Mouse (Mus musculus) embryonic facial prominence, embryonic 13.5 days (tissue): ENCODE results near the gene Tmbim1. TPM values are rescaled to one million over a fixed set of nuclear protein-coding genes. Genes with fewer than 3 reads are reported as not detected.
A peak's percentile ranks its signal among the peaks of the same experiment; 100 is the strongest.
"Not testable (repeated sequence)": the region's sequence is repeated elsewhere in the genome, so short reads cannot be mapped to it uniquely, and the experiment has no call there.

Experiments
- ATAC-seq: fragments of 200-750 bp; cut with Nextera tagmentation; 2 replicates; pipeline ENCODE4 v1.8.0; 2017; ENCODE audit warnings: low read depth; ENCODE audit not compliant: insufficient number of reproducible peaks, insufficient read depth, low FRiP score, low TSS enrichment
- H3K27ac ChIP-seq: fragments of 300-500 bp; sonication (generic); 2 replicates; pipeline ENCODE4 v1.5.1; 2015; ENCODE audit warnings: moderate library complexity, mild to moderate bottlenecking, inconsistent platforms
- H3K27me3 ChIP-seq: fragments of 300-500 bp; sonication (generic); 2 replicates; pipeline ENCODE4 v1.6.1; 2015; ENCODE audit warnings: mild to moderate bottlenecking, inconsistent platforms
- H3K36me3 ChIP-seq: fragments of 300-500 bp; sonication (generic); 2 replicates; pipeline ENCODE4 v1.6.1; 2015; ENCODE audit warnings: mild to moderate bottlenecking, inconsistent platforms
- H3K4me1 ChIP-seq: fragments of 300-500 bp; sonication (generic); 2 replicates; pipeline ENCODE4 v1.6.1; 2015; ENCODE audit warnings: inconsistent platforms
- H3K4me2 ChIP-seq: fragments of 300-500 bp; sonication (generic); 2 replicates; pipeline ENCODE4 v1.6.1; 2015; ENCODE audit warnings: moderate library complexity, mild to moderate bottlenecking, inconsistent platforms
- H3K4me3 ChIP-seq: fragments of 300-500 bp; sonication (generic); 2 replicates; pipeline ENCODE4 v1.5.1; 2015; ENCODE audit warnings: mild to moderate bottlenecking, inconsistent platforms
- H3K9ac ChIP-seq: fragments of 300-500 bp; sonication (generic); 2 replicates; pipeline ENCODE4 v1.6.1; 2015; ENCODE audit warnings: mild to moderate bottlenecking, inconsistent platforms
- H3K9me3 ChIP-seq: fragments of 300-500 bp; sonication (generic); 2 replicates; pipeline ENCODE4 v1.6.1; 2016; ENCODE audit warnings: inconsistent platforms
- WGBS: fragments of 180-500 bp; shearing (Covaris S2); methylation state at CpG from one replicate; pipeline ENCODE4 v1.1.7; 2015; ENCODE audit warnings: mixed read lengths; 5-methylcytosine and 5-hydroxymethylcytosine counted together
- polyA plus RNA-seq: library from polyadenylated mRNA; unstranded; fragments of >200 nt; fragmentation: Nextera tagmentation; extraction: Ambion mirVana; gene quantifications from 2 replicates; pipeline ENCODE4 v1.2.1, GENCODE M21; 2015

Tmbim1 gene
- polyA plus RNA-seq, 1 experiment from 2014 or later, result 29.4 TPM

DNA sequence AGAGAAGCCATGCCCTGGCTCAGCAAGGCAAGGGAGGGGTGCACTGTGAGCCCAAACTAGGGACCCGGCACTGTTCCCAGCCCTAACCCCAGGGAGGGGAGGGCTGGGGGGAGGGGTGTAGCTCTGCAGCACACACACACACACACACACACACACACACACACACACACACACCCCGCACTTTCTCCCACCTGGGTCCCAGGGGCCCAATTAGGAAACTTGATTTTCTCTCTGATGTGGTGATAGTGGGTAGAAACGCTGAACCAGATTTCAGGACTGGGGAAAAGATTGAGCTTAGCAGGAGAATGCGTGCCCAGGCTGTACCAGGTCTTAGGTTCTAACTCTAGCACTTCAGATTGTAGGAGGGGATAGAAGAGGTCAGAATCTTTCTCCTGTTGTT lies 33.2 kb upstream of the Tmbim1 start:
- no peak overlapping the region for H3K4me2 ChIP-seq
- H3K36me3 ChIP-seq, result peaks cover 7% of the 10 kb centered on the region
- 63% methylated on average over 4 of the region's 4 CpGs for WGBS
- no peak overlapping the region for H3K27ac ChIP-seq
- no peak overlapping the region for H3K9ac ChIP-seq
- H3K27me3 ChIP-seq, result no peaks in the 10 kb centered on the region
- peaks cover 10% of the 10 kb centered on the region for H3K4me1 ChIP-seq
- no peaks in the 10 kb centered on the region for H3K9me3 ChIP-seq
- ATAC-seq, result no peak
- H3K4me3 ChIP-seq, result no peak overlapping the region

DNA sequence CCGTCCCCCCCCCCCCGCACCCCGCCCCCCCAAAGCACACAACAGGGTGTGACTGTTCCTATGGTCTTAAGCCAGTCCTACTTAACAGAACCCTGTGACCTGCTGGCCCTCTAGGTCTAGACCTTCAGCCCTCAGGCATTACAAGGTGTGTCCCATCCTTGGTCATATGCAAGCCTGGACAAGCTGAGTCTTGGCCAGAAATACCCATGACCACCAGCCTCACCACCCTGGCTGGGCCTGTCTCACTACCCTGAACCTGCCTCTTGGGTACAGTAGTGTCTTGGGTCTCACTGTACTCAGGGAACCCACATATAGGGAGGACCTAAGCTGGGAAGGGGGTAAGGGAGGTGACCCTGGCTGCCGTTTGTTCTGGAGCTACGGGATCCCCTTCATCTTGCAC lies 32.6 kb upstream of the Tmbim1 start:
- Histone ChIP-seq H3K27ac (no peak overlapping the region), H3K9me3 (no peaks in the 10 kb centered on the region), H3K27me3 (no peaks in the 10 kb centered on the region), H3K9ac (no peak overlapping the region), H3K4me3 (no peak overlapping the region), H3K36me3 (peaks cover 7% of the 10 kb centered on the region), H3K4me2 (no peak overlapping the region), H3K4me1 (peaks cover 16% of the 10 kb centered on the region)
- WGBS, result 86% methylated on average over 4 of the region's 5 CpGs
- ATAC-seq, result no peak

DNA sequence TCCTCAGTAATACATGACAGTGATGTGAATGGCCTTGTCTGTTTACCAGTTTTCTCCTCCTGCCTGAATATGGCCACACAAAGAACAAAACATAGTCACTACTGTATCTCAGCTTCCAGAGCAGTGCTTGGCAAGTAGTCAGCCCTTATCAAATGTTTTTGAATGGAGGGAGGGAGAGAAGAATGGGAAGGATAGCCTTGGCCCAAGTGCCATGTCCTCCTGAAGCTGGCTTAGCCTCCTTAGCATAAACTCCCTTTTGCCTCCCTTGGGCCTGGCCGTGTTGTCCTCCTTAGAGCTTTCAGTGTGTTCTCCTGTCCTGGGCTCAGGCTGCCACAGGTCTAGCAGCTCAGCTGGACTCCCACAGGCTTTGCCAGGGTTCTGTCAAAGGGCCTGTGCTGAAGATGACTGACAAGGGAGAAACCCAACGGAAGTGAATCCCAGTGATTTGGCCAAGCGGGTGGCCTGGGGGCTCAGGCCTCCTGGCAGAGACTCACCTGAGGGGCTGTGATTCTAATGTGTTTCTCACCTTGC lies 31.9 kb upstream of the Tmbim1 start:
- H3K27me3 ChIP-seq, result no peaks in the 10 kb centered on the region
- H3K9ac ChIP-seq, result no peak overlapping the region
- H3K36me3 ChIP-seq, result peaks cover 7% of the 10 kb centered on the region
- ATAC-seq, result no peak
- no peaks in the 10 kb centered on the region for H3K9me3 ChIP-seq
- H3K4me2 ChIP-seq, result no peak overlapping the region
- H3K27ac ChIP-seq, result no peak overlapping the region
- no peak overlapping the region for H3K4me3 ChIP-seq
- 75% methylated on average over 3 of the region's 3 CpGs for whole genome bisulfite sequencing
- peaks cover 18% of the 10 kb centered on the region for H3K4me1 ChIP-seq

DNA sequence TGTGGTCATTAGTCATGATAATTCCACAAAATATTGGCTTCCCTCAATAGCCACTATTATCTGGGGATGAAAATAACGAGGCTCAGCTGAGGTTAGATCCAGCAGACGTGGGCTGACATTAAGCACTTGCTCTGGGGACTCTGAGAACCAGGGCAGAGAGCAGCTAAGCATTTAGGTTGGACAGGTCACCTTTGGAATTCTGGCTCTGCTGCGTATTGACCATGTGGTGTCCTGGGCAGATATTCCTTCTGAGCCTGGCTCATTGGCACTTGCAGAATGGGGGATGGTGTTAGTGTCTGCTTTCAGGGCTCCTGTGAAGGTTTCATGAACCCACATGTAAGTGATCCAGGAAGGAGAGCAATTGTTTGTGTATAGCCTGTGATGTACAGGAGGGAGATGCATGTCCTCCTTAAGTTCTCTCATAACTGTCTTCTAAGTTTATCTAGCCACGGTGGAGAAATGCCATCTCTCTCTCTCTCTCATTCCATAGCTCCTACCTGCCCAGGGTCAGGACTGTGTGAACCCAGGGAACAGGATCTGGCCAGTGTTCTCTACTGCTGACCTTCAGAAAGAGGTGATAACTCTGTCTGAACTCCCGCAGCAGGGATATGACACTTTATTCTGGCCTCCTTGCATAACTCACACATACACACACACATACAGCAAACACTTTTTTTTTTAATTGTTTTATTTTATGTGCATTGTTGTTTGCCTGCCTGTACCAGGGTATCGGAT lies 30.2 kb upstream of the Tmbim1 start:
- Histone ChIP-seq H3K4me3 (no peak overlapping the region), H3K27me3 (no peaks in the 10 kb centered on the region), H3K9me3 (no peaks in the 10 kb centered on the region), H3K4me1 (peaks cover 34% of the 10 kb centered on the region), H3K4me2 (no peak overlapping the region), H3K36me3 (peaks cover 7% of the 10 kb centered on the region), H3K27ac (no peak overlapping the region), H3K9ac (no peak overlapping the region)
- WGBS, result 75% methylated on average over 6 of the region's 6 CpGs
- no peak for ATAC-seq

DNA sequence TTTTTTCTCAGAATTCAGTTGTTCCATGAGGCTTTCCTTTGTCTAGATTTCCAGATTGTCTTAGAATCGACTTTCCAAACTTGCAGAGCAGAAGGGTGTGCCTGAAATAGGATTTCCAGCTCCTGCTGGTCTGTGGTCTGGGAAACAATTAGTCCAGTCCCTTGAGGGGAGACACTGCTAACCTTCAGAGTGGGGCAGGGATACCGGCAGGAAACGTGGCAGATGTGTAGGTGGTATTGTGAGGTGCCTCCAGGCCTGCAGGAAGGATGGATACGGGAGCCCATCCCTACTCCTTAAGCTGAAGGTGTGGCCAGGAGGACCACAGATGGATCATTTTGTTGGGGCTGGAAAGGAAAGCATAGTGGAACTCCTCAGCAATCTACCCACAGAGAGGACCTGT lies 29.6 kb upstream of the Tmbim1 start:
- no peak overlapping the region for H3K4me2 ChIP-seq
- no peak overlapping the region for H3K27ac ChIP-seq
- H3K4me1 ChIP-seq, result peaks cover 35% of the 10 kb centered on the region
- no peak overlapping the region for H3K9ac ChIP-seq
- no peaks in the 10 kb centered on the region for H3K9me3 ChIP-seq
- ATAC-seq, result no peak
- no peaks in the 10 kb centered on the region for H3K27me3 ChIP-seq
- 31% methylated on average over 4 of the region's 4 CpGs for WGBS
- no peak overlapping the region for H3K4me3 ChIP-seq
- peaks cover 2% of the 10 kb centered on the region for H3K36me3 ChIP-seq

DNA sequence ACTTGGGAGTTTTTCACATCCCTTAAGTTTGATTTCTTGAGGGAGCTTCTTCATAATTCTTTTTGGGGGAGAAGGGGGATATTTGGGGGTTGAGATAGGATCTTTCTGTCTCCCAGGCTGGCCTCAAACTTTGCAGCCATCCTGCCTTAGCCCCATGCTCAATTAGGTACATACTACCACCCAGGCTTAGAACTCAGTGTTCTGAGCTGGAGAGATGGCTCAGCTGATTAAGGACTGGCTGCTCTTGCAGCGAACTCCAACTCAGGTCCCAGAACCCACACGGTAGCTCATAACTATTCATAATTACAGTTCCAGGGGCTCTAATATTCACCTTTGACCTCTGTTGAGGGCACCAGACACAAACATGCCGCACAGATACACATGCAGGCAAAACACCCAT lies 29.2 kb upstream of the Tmbim1 start:
- 73% methylated on average over 3 of the region's 3 CpGs for WGBS

DNA sequence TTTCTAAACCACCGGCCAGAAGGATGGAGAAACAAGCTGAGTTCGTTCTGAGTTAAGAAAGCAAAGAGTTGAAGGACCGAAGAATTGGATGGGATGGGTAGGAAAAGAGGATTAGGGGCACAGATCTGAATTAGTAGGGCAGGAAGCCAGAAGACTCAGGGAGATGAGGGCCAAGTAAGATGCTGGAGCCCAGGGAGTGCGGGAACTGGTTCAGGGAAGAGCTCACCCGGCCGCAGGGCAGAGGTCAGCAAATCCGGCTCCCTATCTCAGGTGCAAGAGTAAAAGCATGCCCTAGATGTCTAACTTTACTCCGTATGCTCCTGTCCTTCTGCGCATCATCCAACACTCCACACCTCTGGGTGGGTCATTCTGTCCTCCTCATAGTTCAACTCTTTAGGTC lies 27.5 kb upstream of the Tmbim1 start:
- no peak for ATAC-seq
- H3K4me3 ChIP-seq, result peak overlapping the region; percentile 56
- H3K27me3 ChIP-seq, result no peaks in the 10 kb centered on the region
- 4% methylated on average over 9 of the region's 9 CpGs for WGBS
- no peaks in the 10 kb centered on the region for H3K9me3 ChIP-seq
- no peaks in the 10 kb centered on the region for H3K36me3 ChIP-seq
- H3K27ac ChIP-seq, result peak overlapping the region; percentile 79
- H3K4me1 ChIP-seq, result peaks cover 35% of the 10 kb centered on the region
- H3K9ac ChIP-seq, result peak overlapping the region; percentile 72
- H3K4me2 ChIP-seq, result peak overlapping the region; percentile 80

More for the DNA sequence above, 29.2 kb upstream of the Tmbim1 start:
- Histone ChIP-seq H3K4me1 (peaks cover 35% of the 10 kb centered on the region), H3K4me2 (no peak overlapping the region), H3K4me3 (no peak overlapping the region), H3K27ac (no peak overlapping the region), H3K9me3 (no peaks in the 10 kb centered on the region), H3K9ac (no peak overlapping the region), H3K27me3 (no peaks in the 10 kb centered on the region), H3K36me3 (no peaks in the 10 kb centered on the region; the same call in 1 of the 2 replicates)
- ATAC-seq, result no peak

DNA sequence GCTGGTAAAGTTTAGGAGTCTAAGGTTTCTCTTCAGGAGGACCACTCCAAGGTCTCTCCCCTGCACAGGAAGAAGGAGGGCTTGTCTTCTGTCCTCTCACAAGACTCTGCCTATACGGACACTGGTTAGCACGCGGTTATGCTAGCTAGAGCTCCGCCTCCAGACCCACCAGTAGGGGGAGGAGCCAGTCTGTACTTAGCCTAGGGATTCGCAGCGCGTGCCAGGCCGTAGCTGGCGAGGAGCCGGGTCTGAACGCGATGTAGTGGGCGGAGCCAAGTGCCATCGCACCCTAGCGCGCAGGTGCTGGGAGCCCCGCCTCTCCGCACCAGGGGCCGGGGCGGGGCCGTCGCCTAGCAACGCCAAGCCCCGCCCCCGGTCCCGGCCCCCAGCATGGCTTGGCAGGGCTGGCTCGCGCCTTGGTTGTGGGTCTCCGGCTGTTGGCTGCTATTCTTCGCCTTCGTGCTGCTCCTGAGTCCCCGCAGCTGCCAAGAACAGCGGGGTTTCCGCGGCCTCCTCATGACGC lies 26.9 kb upstream of the Tmbim1 start:
- H3K27me3 ChIP-seq, result no peaks in the 10 kb centered on the region
- H3K9me3 ChIP-seq, result no peaks in the 10 kb centered on the region
- H3K36me3 ChIP-seq, result no peaks in the 10 kb centered on the region
- peaks cover 35% of the 10 kb centered on the region for H3K4me1 ChIP-seq
- WGBS, result under 1% methylated on average over 36 of the region's 36 CpGs
- peak overlapping the region; percentile 79 for H3K27ac ChIP-seq
- peak overlapping the region; percentile 72 for H3K9ac ChIP-seq
- peak; percentile 89 for ATAC-seq
- peak overlapping the region; percentile 56 for H3K4me3 ChIP-seq
- H3K4me2 ChIP-seq, result peak overlapping the region; percentile 80

DNA sequence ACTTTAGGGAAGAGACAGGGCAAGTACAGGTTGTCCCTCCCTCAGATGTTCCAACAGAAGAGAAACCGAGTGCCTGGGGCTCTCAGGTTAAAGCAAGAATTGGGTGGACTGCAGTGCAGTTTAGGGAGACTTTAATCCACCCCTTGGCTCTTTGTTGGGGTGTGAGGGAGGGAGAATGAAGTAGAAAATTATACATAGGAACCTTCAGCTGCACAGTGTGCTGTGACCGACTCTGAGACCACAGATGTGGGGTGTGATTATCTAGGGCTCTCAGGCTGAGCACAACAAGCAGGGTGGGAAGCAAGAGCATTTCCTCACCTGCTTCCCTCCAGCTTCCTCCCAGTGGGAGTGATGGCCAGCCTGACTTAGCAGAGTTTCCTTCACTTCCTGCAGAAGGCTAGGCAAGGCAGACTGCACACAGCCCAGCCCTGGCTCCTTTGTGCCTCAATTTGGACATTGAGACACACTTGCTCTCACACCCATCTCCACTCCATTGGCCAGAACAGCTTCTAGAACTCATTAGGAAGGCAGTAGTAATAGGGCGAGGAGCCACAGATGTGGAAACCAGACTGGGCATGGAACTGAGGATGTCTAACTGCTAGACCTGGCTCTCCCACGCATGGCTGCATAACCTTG lies 25.7 kb upstream of the Tmbim1 start:
- peak overlapping the region; percentile 79 for H3K27ac ChIP-seq
- H3K4me1 ChIP-seq, result peaks cover 35% of the 10 kb centered on the region
- no peaks in the 10 kb centered on the region for H3K36me3 ChIP-seq
- no peak overlapping the region for H3K4me3 ChIP-seq
- H3K27me3 ChIP-seq, result no peaks in the 10 kb centered on the region
- no peak overlapping the region for H3K9ac ChIP-seq
- 65% methylated on average over 4 of the region's 4 CpGs for WGBS
- H3K4me2 ChIP-seq, result no peak overlapping the region
- ATAC-seq, result no peak
- no peaks in the 10 kb centered on the region for H3K9me3 ChIP-seq

DNA sequence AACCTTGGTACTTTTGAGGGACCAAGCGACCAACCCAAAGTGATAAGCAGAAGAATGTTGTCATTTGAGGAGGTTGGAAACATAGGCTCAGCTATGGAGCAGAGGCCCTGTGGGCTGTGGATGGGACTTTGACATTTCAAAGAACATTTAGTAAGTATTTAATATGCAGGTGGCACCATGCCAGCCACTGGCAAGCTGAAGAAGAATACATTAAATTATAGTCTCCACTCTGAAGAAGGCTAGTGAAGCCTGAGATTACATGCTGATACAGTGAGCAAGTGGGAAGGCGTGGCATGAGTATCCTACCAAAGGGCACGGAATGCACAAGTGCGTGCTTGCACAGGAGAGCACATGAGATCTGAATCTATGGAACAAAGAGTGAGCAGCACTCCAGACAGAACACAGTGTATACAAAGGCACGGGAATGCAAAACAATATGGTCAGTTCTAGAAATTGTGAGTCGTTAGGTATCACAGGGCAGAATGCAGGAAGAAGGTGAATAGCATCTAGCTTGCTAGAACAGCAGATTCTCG lies 24.5 kb upstream of the Tmbim1 start:
- no peak overlapping the region for H3K9ac ChIP-seq
- WGBS, result 78% methylated on average over 7 of the region's 7 CpGs
- ATAC-seq, result no peak
- peaks cover 4% of the 10 kb centered on the region; the same call in 1 of the 2 replicates for H3K36me3 ChIP-seq
- no peaks in the 10 kb centered on the region for H3K9me3 ChIP-seq
- no peak overlapping the region for H3K4me2 ChIP-seq
- no peaks in the 10 kb centered on the region for H3K27me3 ChIP-seq
- peaks cover 30% of the 10 kb centered on the region for H3K4me1 ChIP-seq
- no peak overlapping the region for H3K4me3 ChIP-seq
- H3K27ac ChIP-seq, result no peak overlapping the region

DNA sequence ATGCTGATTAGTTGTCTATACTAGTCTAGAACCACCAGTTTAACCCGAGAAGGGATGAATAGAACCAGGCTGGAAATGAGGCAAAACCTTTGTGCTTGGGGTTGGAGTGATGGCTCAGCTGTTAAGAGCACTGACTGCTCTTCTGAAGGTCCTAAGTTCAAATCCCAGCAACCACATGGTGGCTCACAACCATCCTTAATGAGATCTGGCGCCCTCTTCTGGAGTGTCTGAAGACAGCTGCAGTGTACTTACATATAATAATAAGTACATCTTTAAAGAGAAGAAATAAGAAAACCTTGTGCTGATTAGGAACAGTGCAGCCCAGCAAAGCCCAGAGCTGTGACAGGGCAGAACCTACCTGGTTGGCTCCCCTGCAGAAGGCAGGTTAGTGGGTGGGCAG lies 21.5 kb upstream of the Tmbim1 start:
- H3K27ac ChIP-seq, H3K9ac ChIP-seq, H3K9me3 ChIP-seq, ATAC-seq, H3K36me3 ChIP-seq, H3K27me3 ChIP-seq, H3K4me2 ChIP-seq, H3K4me3 ChIP-seq: not testable (repeated sequence)
- H3K4me1 ChIP-seq, result peaks cover 14% of the 10 kb centered on the region; the same call in 1 of the 2 replicates
- WGBS, result 61% methylated on average over 2 of the region's 2 CpGs
